Mouse (Mus musculus) cerebellum, adult 9-11 months (tissue): ENCODE results near the gene Nkx6-1.

ENCODE experiments used
- DNase-seq: peaks from one replicate; pipeline ENCODE4 v3.0.0; 2022

Gene Nkx6-1

DNA sequence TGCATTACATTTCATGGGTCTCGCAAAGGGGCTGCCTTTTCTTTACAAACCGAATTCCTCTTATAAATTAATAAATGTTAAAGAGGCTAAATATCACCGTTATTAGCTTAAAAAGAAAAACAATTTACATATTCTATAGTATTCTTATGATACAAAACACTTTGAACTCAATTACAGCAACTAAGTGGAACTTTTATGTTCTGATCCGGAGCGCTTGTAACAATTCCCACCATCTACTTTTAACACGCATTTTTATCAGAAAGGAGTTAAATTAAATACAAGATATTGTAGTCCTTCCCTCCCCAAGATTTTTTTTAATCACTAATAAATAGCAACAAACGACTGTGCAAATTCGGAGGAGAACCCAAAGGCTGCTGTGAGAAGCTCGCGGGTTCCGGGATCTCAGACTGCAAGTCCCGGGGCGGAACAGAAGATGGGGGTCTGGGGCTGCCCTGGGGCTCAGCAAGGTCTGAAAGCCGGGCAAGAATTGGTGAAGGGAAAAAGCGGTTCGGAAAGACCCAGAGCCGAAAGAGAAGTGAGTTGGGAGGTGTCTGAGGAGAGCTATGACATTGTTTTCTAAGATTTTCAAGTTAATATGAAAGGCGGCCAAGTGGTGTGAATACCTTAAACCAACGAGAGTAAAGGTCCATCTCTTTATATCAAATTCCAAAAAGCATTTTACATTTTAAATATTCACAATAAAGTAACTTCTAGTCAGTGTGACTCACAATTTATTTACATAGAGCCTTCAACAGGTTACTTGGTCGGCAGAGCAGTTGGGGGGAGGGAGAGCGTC lies 6.4 kb downstream of the Nkx6-1 start:
- DNase-seq: no peak

DNA sequence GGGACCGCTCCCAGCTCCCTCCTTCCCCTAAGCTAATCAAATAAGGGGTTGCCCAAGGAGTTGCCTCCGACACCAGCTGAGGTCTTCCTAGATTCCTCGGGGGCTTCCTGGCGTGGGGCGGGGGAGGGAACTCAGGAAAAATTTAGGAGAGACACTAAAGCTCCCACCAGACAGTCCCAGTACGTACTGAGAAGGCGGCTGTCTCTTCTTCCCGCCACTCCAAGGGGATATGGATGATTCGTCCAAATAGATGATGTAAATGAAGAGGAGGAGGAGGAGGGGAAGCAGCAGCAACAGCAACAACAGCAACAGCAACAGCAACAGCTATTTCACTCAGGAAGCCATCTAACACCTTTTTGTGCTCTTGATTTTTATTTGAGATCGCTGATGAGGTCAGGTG lies 7.1 kb downstream of the Nkx6-1 start:
- DNase-seq: no peak

GRCm38 (mm10) chr5:101656107-101656506 lies 8.7 kb downstream of the Nkx6-1 start:
- no peak for DNase-seq

- DNase-seq: no peak
Observed at GRCm38 (mm10) chr5:101655418-101655817, 9.4 kb downstream of the Nkx6-1 start.

GRCm38 (mm10) chr5:101647726-101648686 lies 16.8 kb downstream of the Nkx6-1 start:
- DNase-seq: no peak

- no peak for DNase-seq
Observed at GRCm38 (mm10) chr5:101646961-101647575, 17.7 kb downstream of the Nkx6-1 start.

DNA sequence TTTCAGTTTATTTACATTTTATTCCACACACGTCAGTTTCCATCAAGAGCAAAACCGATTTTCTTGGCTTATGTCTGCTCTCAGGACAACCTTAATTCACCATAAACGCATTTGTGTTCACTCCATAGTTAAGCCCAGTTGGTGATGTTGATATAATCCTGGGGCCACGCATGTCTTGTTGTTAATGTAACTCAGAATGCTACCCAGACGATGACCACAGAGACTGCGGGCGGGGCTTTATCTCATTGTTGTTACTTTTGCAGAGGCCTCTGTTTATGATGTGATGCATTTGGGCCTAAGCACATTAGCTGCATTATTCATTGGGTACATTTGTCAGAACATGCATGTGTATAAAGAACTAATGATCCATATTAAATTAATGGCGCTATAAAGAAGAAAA lies 19.7 kb downstream of the Nkx6-1 start:
- DNase-seq: no peak

DNA sequence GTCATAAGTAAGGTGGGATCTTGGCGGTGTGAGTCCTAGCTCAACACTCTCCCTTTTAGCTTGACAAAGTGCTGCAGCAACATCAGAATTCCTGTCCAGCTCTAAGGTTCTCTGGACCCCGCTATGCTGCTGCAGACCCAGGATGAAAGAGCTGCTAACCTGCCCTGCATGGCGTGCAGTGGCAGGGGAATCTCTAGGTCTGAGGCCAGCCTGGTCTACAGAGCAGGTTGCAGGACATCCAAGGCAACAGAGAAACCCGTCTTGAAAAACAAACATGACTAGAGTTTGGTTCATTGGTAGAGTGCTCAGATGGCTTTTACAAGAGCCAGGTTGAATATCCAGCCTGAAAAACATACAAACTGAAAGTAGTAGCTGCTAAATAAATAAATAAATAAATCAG lies 26.7 kb downstream of the Nkx6-1 start:
- DNase-seq: no peak
